Mouse (Mus musculus) embryonic fibroblast, embryonic 13.5 days (primary cell): Measurements from ENCODE around the gene H2-DMb2.

Experiments used
- CTCF ChIP-seq: IDR thresholded peaks from 2 replicates; pipeline ENCODE4 v1.5.1; 2011; ENCODE audit warnings: mild to moderate bottlenecking, control low read depth, low read length, moderate library complexity, borderline replicate concordance; ENCODE audit not compliant: insufficient read depth
- POLR2A ChIP-seq: IDR thresholded peaks from 2 replicates; pipeline ENCODE4 v1.6.1; 2011; ENCODE audit warnings: low read depth, mild to moderate bottlenecking, control low read depth, low read length, moderate library complexity

DNA sequence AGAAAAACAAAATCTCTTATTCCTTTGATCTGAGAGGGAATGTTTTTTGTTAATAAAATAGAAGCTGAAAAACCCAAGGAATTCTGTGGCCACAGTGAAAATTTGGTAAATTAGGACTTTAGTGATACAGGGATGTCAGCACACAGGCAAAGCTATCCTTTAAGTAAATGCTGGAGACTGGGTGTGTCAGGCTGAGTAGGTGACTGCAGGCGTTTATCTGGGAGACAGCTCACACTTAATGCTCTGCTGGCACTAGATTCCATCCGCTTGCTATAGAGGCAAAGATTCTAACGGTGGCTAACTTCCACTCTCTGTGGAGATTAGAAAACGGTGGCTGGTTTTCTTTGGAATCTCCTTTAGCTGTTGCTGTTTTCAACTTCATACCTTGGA, 27.4 kb downstream of the H2-DMb2 start:
- no peak for TF ChIP-seq POLR2A
- no peak for TF ChIP-seq CTCF
